Mouse (Mus musculus) spleen, postnatal 36 days (tissue): ENCODE data around the gene Siglec1.
"Not testable (repeated sequence)": the region's sequence is repeated elsewhere in the genome, so short reads cannot be mapped to it uniquely, and the experiment has no call there.

Experiments used
- DNase-seq, 2 experiments: peaks; one replicate each; pipeline ENCODE4 v3.0.0; 2022; ENCODE audit warnings: low spot score in 2 of 2, mixed read lengths in 1 of 2

Gene Siglec1

GRCm38 (mm10) chr2:131052862-131053418 is 33.6 kb downstream of the Siglec1 start:
- no peak for DNase-seq

GRCm38 (mm10) chr2:131052043-131052442 is 34.5 kb downstream of the Siglec1 start:
- DNase-seq = peak in 1 of 2 experiments; percentile 32

- DNase-seq = no peak
Measured at GRCm38 (mm10) chr2:131046025-131046424, 40.5 kb downstream of the Siglec1 start.

GRCm38 (mm10) chr2:131044989-131045720 is 41.4 kb downstream of the Siglec1 start:
- DNase-seq = no peak

GRCm38 (mm10) chr2:131044354-131044852 is 42.2 kb downstream of the Siglec1 start:
- no peak for DNase-seq

- no peak for DNase-seq
Measured at GRCm38 (mm10) chr2:131042988-131043387, 43.6 kb downstream of the Siglec1 start, which contains the start of gene Gfra4. Gene Gfra4 (minus strand): TSS chr2:131043088.

GRCm38 (mm10) chr2:131040854-131041825 is 45.4 kb downstream of the Siglec1 start:
- no peak for DNase-seq

GRCm38 (mm10) chr2:131038675-131039074 is 47.9 kb downstream of the Siglec1 start:
- no peak for DNase-seq

- DNase-seq = no peak
Measured at GRCm38 (mm10) chr2:131038197-131038596, 48.4 kb downstream of the Siglec1 start.

GRCm38 (mm10) chr2:131037226-131037990 is 49.2 kb downstream of the Siglec1 start:
- no peak for DNase-seq

GRCm38 (mm10) chr2:131036757-131037156 is 49.8 kb downstream of the Siglec1 start:
- DNase-seq = no peak

GRCm38 (mm10) chr2:131036343-131036742 is 50.2 kb downstream of the Siglec1 start:
- no peak for DNase-seq

- not testable (repeated sequence) for DNase-seq
Measured at GRCm38 (mm10) chr2:131031406-131031805, 55.2 kb downstream of the Siglec1 start.

- DNase-seq = no peak
Measured at GRCm38 (mm10) chr2:131030998-131031397, 55.6 kb downstream of the Siglec1 start.

GRCm38 (mm10) chr2:131030561-131030960 is 56.0 kb downstream of the Siglec1 start:
- DNase-seq = no peak

- no peak for DNase-seq
Measured at GRCm38 (mm10) chr2:131029065-131029935, 57.3 kb downstream of the Siglec1 start.

- no peak for DNase-seq
Measured at GRCm38 (mm10) chr2:131026941-131027340, 59.6 kb downstream of the Siglec1 start.

- no peak for DNase-seq
Measured at GRCm38 (mm10) chr2:131025230-131025629, 61.3 kb downstream of the Siglec1 start.
